Mouse (Mus musculus): ENCODE data around the gene Cul5.

GRCm38 (mm10) chr9:53614286-53614685 lies 55.5 kb downstream of the Cul5 start:
- TF ChIP-seq EP300 (optimal IDR thresholded peaks at IDR 0.05): no peak
- TF ChIP-seq CTCF (IDR thresholded peaks at IDR 0.05; ENCODE audit: low read depth): no peak
